Mouse (Mus musculus): ENCODE data around the gene Depdc1a. TPM values are rescaled to one million over a fixed set of nuclear protein-coding genes. Genes with fewer than 3 reads are reported as not detected.

Depdc1a gene
- 10 to 100 TPM; 16.9 to 17.1 TPM for total RNA-seq (2023)

DNA sequence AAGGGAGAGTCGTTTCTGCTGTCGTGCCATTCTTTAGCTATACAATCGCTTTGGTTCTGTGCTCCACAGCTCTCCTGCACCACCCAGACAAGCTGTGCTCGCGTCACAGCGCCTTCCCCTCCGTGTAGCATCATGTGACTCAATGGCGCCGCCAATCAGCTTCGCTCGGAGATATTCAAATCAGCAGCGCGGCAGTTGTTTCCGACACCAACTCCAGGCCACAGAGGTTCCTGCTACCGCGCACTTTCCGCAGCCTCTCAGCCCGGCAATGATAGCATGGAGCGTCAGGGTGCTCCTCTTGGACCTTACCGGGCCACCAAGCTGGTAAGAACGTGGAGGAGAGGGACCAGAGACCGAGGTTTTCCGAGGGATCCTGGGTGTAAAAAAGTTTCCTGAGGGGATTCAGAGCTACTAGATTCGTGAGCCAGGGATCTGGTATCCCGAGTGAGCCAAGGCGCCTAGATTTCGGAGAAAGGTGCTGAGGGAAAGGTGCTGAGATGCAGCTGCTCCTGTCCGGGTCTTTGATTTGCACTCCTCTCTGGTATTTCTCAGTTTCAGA is at the start of gene Depdc1a:
Gene Depdc1a (plus strand): TSS at position 191 of the 559 bp plus-strand sequence.

Other genes with a start within 250 kb of the Depdc1a start
- gene Rpe65, start 103.7 kb downstream of the Depdc1a start, total RNA-seq (2023) = not detected

Data from neutrophil, adult 83 days (primary cell).